Mouse (Mus musculus) hindbrain, embryonic 11.5 days (tissue): ENCODE measurements at regions not wholly inside any gene's neighbourhood (a gene's known extent, or its start where the extent isn't known, plus 50 kb on each side); places are given as distances from the start of the nearest gene placed in this dataset.

Experiments used
- ATAC-seq: fragments of 200-750 bp; cut with Nextera tagmentation; 2 replicates; pipeline ENCODE4 v1.8.0; 2017; ENCODE audit warnings: mild to moderate bottlenecking, moderate TSS enrichment, moderate library complexity; ENCODE audit not compliant: low FRiP score
- DNase-seq: peaks from one replicate; pipeline ENCODE4 v3.0.0-alpha.2; 2015; ENCODE audit warnings: low spot score
- H3K27ac ChIP-seq: fragments of 300-500 bp; sonication (generic); 2 replicates; pipeline ENCODE4 v1.5.1; 2014; ENCODE audit warnings: mild to moderate bottlenecking, low read depth, low read length
- H3K27me3 ChIP-seq: fragments of 300-500 bp; sonication (generic); 2 replicates; pipeline ENCODE4 v1.6.1; 2014; ENCODE audit warnings: mild to moderate bottlenecking, low read length, moderate library complexity, mixed read lengths; ENCODE audit not compliant: control insufficient read depth, insufficient read depth
- H3K36me3 ChIP-seq: fragments of 300-500 bp; sonication (generic); 2 replicates; pipeline ENCODE4 v1.6.1; 2014; ENCODE audit warnings: mild to moderate bottlenecking, low read length, moderate library complexity, mixed read lengths; ENCODE audit not compliant: control insufficient read depth, insufficient read depth
- H3K4me1 ChIP-seq: fragments of 300-500 bp; sonication (generic); replicated peaks from 2 replicates; pipeline ENCODE4 v1.6.1; 2014; ENCODE audit warnings: low read length, mixed read lengths; ENCODE audit not compliant: control insufficient read depth, insufficient read depth
- H3K4me2 ChIP-seq: fragments of 300-500 bp; sonication (generic); replicated peaks from 2 replicates; pipeline ENCODE4 v1.6.1; 2014; ENCODE audit warnings: mild to moderate bottlenecking, low read depth, low read length
- H3K4me3 ChIP-seq: fragments of 300-500 bp; sonication (generic); 2 replicates; pipeline ENCODE4 v1.5.1; 2014; ENCODE audit warnings: low read depth, low read length
- H3K9ac ChIP-seq: fragments of 300-500 bp; sonication (generic); 2 replicates; pipeline ENCODE4 v1.6.1; 2014; ENCODE audit warnings: low read depth, low read length
- H3K9me3 ChIP-seq: fragments of 300-500 bp; sonication (generic); 2 replicates; pipeline ENCODE4 v1.6.1; 2016; ENCODE audit warnings: low read length; ENCODE audit not compliant: control insufficient read depth
- whole genome bisulfite sequencing: fragments of 180-500 bp; shearing (Covaris S2); extraction: QIAGEN DNeasy Blood & Tissue Kit; methylation state at CpG from one replicate; pipeline ENCODE4 v1.1.7; 2014; 5-methylcytosine and 5-hydroxymethylcytosine counted together

GRCm38 (mm10) chr2:51531106-51531839 lies 96.0 kb upstream of the Tas2r134 start:
- peak overlapping the region; percentile 45; the same call in 1 of the 2 replicates for H3K27ac ChIP-seq
- DNase-seq = peak; percentile 30
- ATAC-seq = no peak

DNA sequence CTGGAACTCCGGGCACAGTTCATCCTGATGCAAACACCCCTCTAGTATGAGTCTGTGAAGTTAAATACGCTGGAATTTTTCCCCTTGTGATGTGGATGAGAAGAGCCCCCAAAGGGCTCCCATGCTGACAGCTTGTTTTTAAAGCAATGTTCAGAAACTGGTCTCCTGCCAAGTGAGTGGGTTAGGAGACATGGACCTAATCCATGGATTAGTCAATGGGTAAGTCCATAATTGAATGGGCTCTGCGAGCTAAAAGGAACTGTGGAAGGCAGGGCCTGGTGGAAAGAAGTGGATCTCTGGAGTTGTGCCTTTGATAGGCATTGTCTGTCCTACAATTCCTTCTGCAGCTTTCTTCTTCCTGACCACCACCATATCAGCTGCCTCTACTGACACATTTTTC lies 104.5 kb upstream of the Tas2r134 start:
- Histone ChIP-seq H3K36me3 (no peaks in the 10 kb centered on the region), H3K9ac (no peak overlapping the region), H3K27me3 (no peaks in the 10 kb centered on the region), H3K4me3 (no peak overlapping the region), H3K27ac (no peak overlapping the region), H3K4me1 (no peaks in the 10 kb centered on the region), H3K9me3 (no peaks in the 10 kb centered on the region), H3K4me2 (no peak overlapping the region)
- WGBS = 86% methylated on average over 3 of the region's 3 CpGs
- ATAC-seq (no peak), DNase-seq (no peak)

More at GRCm38 (mm10) chr2:51531106-51531839, 96.0 kb upstream of the Tas2r134 start:
- Histone ChIP-seq H3K36me3 (no peaks in the 10 kb centered on the region), H3K9me3 (no peaks in the 10 kb centered on the region), H3K27me3 (no peaks in the 10 kb centered on the region), H3K9ac (no peak overlapping the region), H3K4me2 (no peak overlapping the region), H3K4me1 (peaks cover 2% of the 10 kb centered on the region; the same call in 1 of the 2 replicates), H3K4me3 (no peak overlapping the region)
- WGBS = 29% methylated on average over 10 of the region's 10 CpGs

DNA sequence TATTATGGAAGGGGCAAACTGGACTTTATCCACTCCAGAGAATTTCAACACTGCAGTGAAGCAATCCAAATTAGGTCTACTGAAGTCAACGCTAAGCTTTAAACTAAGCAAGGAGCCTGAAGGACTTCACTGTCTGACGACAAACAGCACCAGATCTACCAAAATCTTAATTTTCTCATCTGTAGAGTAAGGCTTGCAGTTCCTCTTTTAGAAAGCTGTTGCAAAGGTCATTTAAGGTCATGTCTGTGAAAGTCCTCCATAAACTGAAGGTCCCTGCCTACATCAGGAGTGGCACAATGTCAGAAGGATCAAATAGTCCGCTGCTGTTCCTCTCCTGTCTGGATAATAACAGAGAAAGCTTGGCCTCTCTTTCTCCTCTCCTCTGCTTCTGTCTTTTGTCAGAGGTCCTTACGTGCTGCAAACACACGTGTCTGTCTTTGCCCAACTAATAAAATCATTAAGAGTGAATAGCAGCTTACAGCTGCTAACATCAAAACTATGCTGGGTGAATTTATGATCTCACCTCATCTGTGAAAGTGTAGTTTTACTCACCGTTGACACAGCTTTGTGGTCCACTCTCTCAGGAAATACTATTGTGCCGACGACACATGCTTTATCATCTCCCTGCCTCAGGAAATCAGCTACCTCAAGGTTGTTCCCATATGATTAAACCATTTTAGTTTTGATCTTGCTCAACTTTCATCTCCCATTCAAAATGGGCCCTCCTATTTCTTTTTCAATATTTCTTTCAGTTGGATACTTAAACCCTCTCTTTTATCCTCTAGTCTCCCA lies 117.9 kb upstream of the Tas2r134 start:
- Histone ChIP-seq H3K4me3 (no peak overlapping the region), H3K27ac (no peak overlapping the region), H3K4me2 (no peak overlapping the region), H3K4me1 (no peaks in the 10 kb centered on the region), H3K9me3 (no peaks in the 10 kb centered on the region), H3K27me3 (no peaks in the 10 kb centered on the region), H3K9ac (no peak overlapping the region), H3K36me3 (no peaks in the 10 kb centered on the region)
- WGBS = 82% methylated on average over 8 of the region's 8 CpGs
- ATAC-seq (no peak), DNase-seq (no peak)

- H3K4me1 ChIP-seq = no peaks in the 10 kb centered on the region
- ATAC-seq (no peak), DNase-seq (no peak)
- H3K4me2 ChIP-seq = no peak overlapping the region
- WGBS = 100% methylated on average over 2 of the region's 2 CpGs
- no peaks in the 10 kb centered on the region for H3K9me3 ChIP-seq
- no peaks in the 10 kb centered on the region for H3K27me3 ChIP-seq
- H3K36me3 ChIP-seq = no peaks in the 10 kb centered on the region
- no peak overlapping the region for H3K4me3 ChIP-seq
- H3K27ac ChIP-seq = no peak overlapping the region
- no peak overlapping the region for H3K9ac ChIP-seq
Measured at GRCm38 (mm10) chr2:51497896-51498295, 129.4 kb upstream of the Tas2r134 start.

DNA sequence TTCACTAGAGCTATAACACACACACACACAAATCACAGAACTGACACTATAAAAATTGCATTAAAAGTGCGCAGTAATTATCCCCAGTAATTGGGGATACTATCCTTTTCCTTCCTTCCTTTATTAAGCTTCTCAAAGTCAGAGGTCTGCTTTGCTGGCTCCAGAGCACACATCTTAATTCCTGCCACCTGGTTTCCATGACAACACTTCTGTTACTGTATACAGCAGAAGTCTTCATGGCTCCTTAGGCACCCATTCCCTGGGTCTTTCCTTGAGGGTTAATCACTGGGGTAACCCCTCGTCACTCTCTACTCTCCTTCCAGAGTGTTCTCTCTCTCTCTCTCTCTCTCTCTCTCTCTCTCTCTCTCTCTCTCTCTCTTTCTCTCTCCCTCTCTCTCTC lies 153.6 kb upstream of the Tas2r134 start:
- no peaks in the 10 kb centered on the region for H3K27me3 ChIP-seq
- no peaks in the 10 kb centered on the region for H3K36me3 ChIP-seq
- H3K4me2 ChIP-seq = no peak overlapping the region
- no peak overlapping the region for H3K27ac ChIP-seq
- no peak for DNase-seq
- no peaks in the 10 kb centered on the region for H3K9me3 ChIP-seq
- H3K4me1 ChIP-seq = no peaks in the 10 kb centered on the region
- no peak overlapping the region for H3K4me3 ChIP-seq
- ATAC-seq = no peak
- WGBS = 88% methylated on average over 2 of the region's 2 CpGs
- H3K9ac ChIP-seq = no peak overlapping the region

GRCm38 (mm10) chr2:51467027-51467694 lies 160.2 kb upstream of the Tas2r134 start:
- no peaks in the 10 kb centered on the region for H3K36me3 ChIP-seq
- no peak for DNase-seq
- H3K4me1 ChIP-seq = no peaks in the 10 kb centered on the region
- no peak overlapping the region for H3K4me2 ChIP-seq
- H3K9me3 ChIP-seq = no peaks in the 10 kb centered on the region
- H3K27ac ChIP-seq = no peak overlapping the region
- no peak for ATAC-seq
- H3K4me3 ChIP-seq = no peak overlapping the region
- 83% methylated on average over 7 of the region's 7 CpGs for WGBS
- H3K27me3 ChIP-seq = no peaks in the 10 kb centered on the region
- no peak overlapping the region for H3K9ac ChIP-seq

- H3K9ac ChIP-seq = no peak overlapping the region
- no peaks in the 10 kb centered on the region for H3K27me3 ChIP-seq
- DNase-seq (no peak), ATAC-seq (no peak)
- no peak overlapping the region for H3K27ac ChIP-seq
- no peaks in the 10 kb centered on the region for H3K36me3 ChIP-seq
- no peaks in the 10 kb centered on the region for H3K9me3 ChIP-seq
- no peak overlapping the region for H3K4me3 ChIP-seq
- H3K4me1 ChIP-seq = no peaks in the 10 kb centered on the region
- WGBS = 95% methylated on average over 7 of the region's 7 CpGs
- H3K4me2 ChIP-seq = no peak overlapping the region
Measured at GRCm38 (mm10) chr2:51466003-51466402, 161.3 kb upstream of the Tas2r134 start.

GRCm38 (mm10) chr2:51465576-51465975 lies 161.7 kb upstream of the Tas2r134 start:
- H3K4me3 ChIP-seq = no peak overlapping the region
- no peak overlapping the region for H3K27ac ChIP-seq
- H3K9ac ChIP-seq = no peak overlapping the region
- no peaks in the 10 kb centered on the region for H3K9me3 ChIP-seq
- H3K27me3 ChIP-seq = no peaks in the 10 kb centered on the region
- H3K4me2 ChIP-seq = no peak overlapping the region
- no peaks in the 10 kb centered on the region for H3K4me1 ChIP-seq
- WGBS = 79% methylated on average over 7 of the region's 7 CpGs
- no peaks in the 10 kb centered on the region for H3K36me3 ChIP-seq
- no peak for ATAC-seq
- DNase-seq = no peak
